14 mouse cellular contexts compared by ENCODE assay signal in genomic region chr12:80017376-80017929, GRCm38 (mm10).
DNase-seq lines count a peak whose midpoint lies in the region; ATAC-seq and TF ChIP-seq lines count a peak whose summit lies in the region.
"Had no signal": no experiment of that assay in that cellular context is flagged by ENCODE, and none has a peak within 500 bp of the region (broad histone marks: within the 10 kb centered on the region; RNA-seq: fewer than 3 reads in every experiment).

No protein-coding gene starts in this region.

- no peak for ATAC-seq in heart, embryonic 14.5 days (ENCODE audit: insufficient number of reproducible peaks, insufficient read depth, low FRiP score, low read depth)
- ATAC-seq in lung, postnatal 0 days, result peak; percentile 59
- peak; percentile 75 for ATAC-seq in inflammation-experienced regulatory T-cells, adult 6 months
- no peak for ATAC-seq in frontal cortex, adult (ENCODE audit: low TSS enrichment)
- ATAC-seq: hindbrain, postnatal 0 days had no signal

- no peak overlapping the region for H3K4me2 ChIP-seq in heart, embryonic 14.5 days (ENCODE audit: low read length)
- H3K4me2 ChIP-seq in lung, postnatal 0 days (replicated peaks; ENCODE audit: low read depth, low read length), result no peak overlapping the region
- H3K4me2 ChIP-seq: liver, embryonic 15.5 days; midbrain, embryonic 12.5 days; neural tube, embryonic 12.5 days had no signal

- H3K9ac ChIP-seq in heart, embryonic 14.5 days (ENCODE audit: low read length), result no peak overlapping the region
- no peak overlapping the region for H3K9ac ChIP-seq in lung, postnatal 0 days (replicated peaks; ENCODE audit: low read depth)
- H3K9ac ChIP-seq: liver, embryonic 15.5 days; midbrain, embryonic 12.5 days; neural tube, embryonic 12.5 days had no signal

- TF ChIP-seq CTCF in lung, postnatal 0 days (IDR thresholded peaks at IDR 0.05), result no peak
- no peak for TF ChIP-seq CTCF in lung, adult 2 months (IDR thresholded peaks at IDR 0.05; ENCODE audit: insufficient read depth, low read length)

- no peaks in the 10 kb centered on the region for H3K9me3 ChIP-seq in heart, embryonic 14.5 days (ENCODE audit: control insufficient read depth, low read length)
- H3K9me3 ChIP-seq in lung, postnatal 0 days (ENCODE audit: low read length), result no peaks in the 10 kb centered on the region
- H3K9me3 ChIP-seq: liver, embryonic 15.5 days; midbrain, embryonic 12.5 days; neural tube, embryonic 12.5 days had no signal

- peak; percentile 35; the same call in 1 of the 2 replicates for TF ChIP-seq EP300 in lung, postnatal 0 days (IDR thresholded peaks at IDR 0.05)

- no peaks in the 10 kb centered on the region for H3K36me3 ChIP-seq in heart, embryonic 14.5 days (ENCODE audit: control insufficient read depth, insufficient read depth, low read length)
- no peaks in the 10 kb centered on the region for H3K36me3 ChIP-seq in lung, postnatal 0 days (ENCODE audit: insufficient read depth, low read length)
- H3K36me3 ChIP-seq: liver, embryonic 15.5 days; midbrain, embryonic 12.5 days; neural tube, embryonic 12.5 days had no signal

- DNase-seq in heart, postnatal 14 days, result no peak
- DNase-seq in lung, postnatal 0 days (ENCODE audit: low spot score), result peak; percentile 77
- no peak for DNase-seq in lung, adult 2 months
- DNase-seq in layer of hippocampus, postnatal 10 days (ENCODE audit: low spot score in 2 of 2), result no peak
- DNase-seq: adrenal gland, postnatal 14 days; thymus, postnatal 25 days had no signal

- H3K4me1 ChIP-seq in heart, embryonic 14.5 days (ENCODE audit: control insufficient read depth in 2 of 2, insufficient read depth in 2 of 2, low read length in 2 of 2), result peaks cover 40 to 51% of the 10 kb centered on the region in 2 experiments
- H3K4me1 ChIP-seq in lung, postnatal 0 days (ENCODE audit: insufficient read depth, low read depth, low read length), result peaks cover 14% of the 10 kb centered on the region; the same call in 1 of the 2 replicates
- peaks cover 4% of the 10 kb centered on the region; the same call in 1 of the 2 replicates for H3K4me1 ChIP-seq in lung, adult 2 months (ENCODE audit: control insufficient read depth, insufficient read depth, low read length)

- TF ChIP-seq POLR2A in lung, adult 2 months (IDR thresholded peaks at IDR 0.05; ENCODE audit: borderline replicate concordance, extremely low read depth, low read depth, low read length), result no peak

- intact Hi-C loops in heart, postnatal 14 days (cut with DNase I), result no loop called here

- H3K27ac ChIP-seq in heart, embryonic 14.5 days (replicated peaks in 1 of 2; ENCODE audit: control insufficient read depth in 1 of 2, insufficient read depth in 1 of 2, low read depth in 2 of 2, low read length in 2 of 2), result peak overlapping the region; percentile 38 to 69
- H3K27ac ChIP-seq in lung, postnatal 0 days (ENCODE audit: low read length), result peak overlapping the region; percentile 2; the same call in 1 of the 2 replicates
- H3K27ac ChIP-seq: hindbrain, postnatal 0 days; liver, embryonic 15.5 days; midbrain, embryonic 12.5 days; neural tube, embryonic 12.5 days had no signal

- no peak overlapping the region for H3K4me3 ChIP-seq in heart, embryonic 14.5 days (ENCODE audit: control insufficient read depth in 1 of 2, insufficient read depth in 1 of 2, low read depth in 1 of 2, low read length in 2 of 2)
- H3K4me3 ChIP-seq in lung, postnatal 0 days (ENCODE audit: low read depth, low read length), result no peak overlapping the region
- H3K4me3 ChIP-seq in lung, adult 2 months (replicated peaks; ENCODE audit: extremely low read depth, low read depth, low read length), result no peak overlapping the region
- H3K4me3 ChIP-seq: erythroblast, embryonic 14.5 days; liver, embryonic 15.5 days; midbrain, embryonic 12.5 days; neural tube, embryonic 12.5 days had no signal

- no peaks in the 10 kb centered on the region for H3K27me3 ChIP-seq in heart, embryonic 14.5 days (ENCODE audit: control insufficient read depth, insufficient read depth, low read length)
- no peaks in the 10 kb centered on the region for H3K27me3 ChIP-seq in lung, postnatal 0 days (replicated peaks; ENCODE audit: insufficient read depth, low read length)
- H3K27me3 ChIP-seq: neural tube, embryonic 12.5 days had no signal

- WGBS in heart, embryonic 14.5 days, result 55% methylated on average over 8 of the region's 8 CpGs
- WGBS in lung, postnatal 0 days, result 53% methylated on average over 8 of the region's 8 CpGs
- WGBS in lung, adult 2 months, result 70% methylated on average over 8 of the region's 8 CpGs

Comparison
In these comparisons a context has a peak if more than half of its experiments do, and no peak if none do; other contexts are left out.
1. ATAC-seq: peak in lung, postnatal 0 days (single experiment) and inflammation-experienced regulatory T-cells, adult 6 months (single experiment); none in heart, embryonic 14.5 days (single experiment) and frontal cortex, adult (single experiment).